Mouse (Mus musculus) CH12.LX (cell line): ENCODE data around the gene Krt28. TPM values are rescaled to one million over a fixed set of nuclear protein-coding genes. Genes with fewer than 3 reads are reported as not detected.

ENCODE experiments used
- DNase-seq: peaks from one replicate; pipeline ENCODE4 v3.0.0-alpha.2; 2013; ENCODE audit errors: extremely low read depth
- H3K27ac ChIP-seq: 2 replicates; pipeline ENCODE4 v1.5.1; 2012; ENCODE audit warnings: low read depth, mild to moderate bottlenecking, control low read depth, moderate library complexity; ENCODE audit not compliant: insufficient read depth
- H3K27me3 ChIP-seq: replicated peaks from 2 replicates; pipeline ENCODE3; 2012; ENCODE audit warnings: inconsistent platforms
- H3K36me3 ChIP-seq, 2 experiments: replicated peaks in 1 of 2; 2 replicates each; pipeline versions ENCODE3 to v1.6.1; 2012; ENCODE audit warnings: inconsistent platforms in 1 of 2, low read length in 1 of 2, mild to moderate bottlenecking in 1 of 2, mixed read lengths in 1 of 2, moderate library complexity in 1 of 2; ENCODE audit not compliant: control insufficient read depth in 1 of 2, insufficient read depth in 1 of 2
- H3K4me1 ChIP-seq, 2 experiments: 2 replicates each; pipeline ENCODE4 v1.6.1; 2012; ENCODE audit warnings: inconsistent platforms in 1 of 2, moderate library complexity in 1 of 2; ENCODE audit not compliant: insufficient read depth in 2 of 2, control insufficient read depth in 1 of 2
- H3K4me2 ChIP-seq: 2 replicates; pipeline ENCODE4 v1.6.1; 2012; ENCODE audit warnings: low read depth, mild to moderate bottlenecking, control low read depth; ENCODE audit not compliant: poor library complexity, insufficient read depth, severe bottlenecking
- H3K4me3 ChIP-seq, 3 experiments: fragments of 150-350 bp in 1 of 3; sonication (generic) in 1 of 3; replicated peaks in 1 of 3; 2 replicates each; pipeline versions ENCODE3 to v1.5.1; 2011 to 2012; ENCODE audit warnings: low read depth in 2 of 3, low read length in 2 of 3, mild to moderate bottlenecking in 2 of 3, moderate library complexity in 2 of 3, control low read depth in 1 of 3, improper control_type of control experiment in 1 of 3, inconsistent platforms in 1 of 3, mixed read lengths in 1 of 3; ENCODE audit not compliant: poor library complexity in 1 of 3
- H3K79me2 ChIP-seq: replicated peaks from 2 replicates; pipeline ENCODE4 v1.6.1; 2012; ENCODE audit warnings: mild to moderate bottlenecking, moderate library complexity; ENCODE audit not compliant: control insufficient read depth, poor library complexity, insufficient read depth, severe bottlenecking; ENCODE audit errors: extremely low read depth
- H3K9ac ChIP-seq: 2 replicates; pipeline ENCODE4 v1.6.1; 2012; ENCODE audit warnings: low read depth, mild to moderate bottlenecking, control low read depth, moderate library complexity; ENCODE audit not compliant: insufficient read depth
- H3K9me3 ChIP-seq: replicated peaks from 2 replicates; pipeline ENCODE3; 2012; ENCODE audit warnings: low read length, inconsistent platforms, mixed read lengths
- BHLHE40 ChIP-seq: IDR thresholded peaks from 2 replicates; pipeline ENCODE4 v1.6.1; 2011; ENCODE audit warnings: mild to moderate bottlenecking, low read depth, low read length, improper control_type of control experiment
- CHD2 ChIP-seq: IDR thresholded peaks from 2 replicates; pipeline ENCODE4 v1.6.1; 2011; ENCODE audit warnings: low read length, improper control_type of control experiment
- CTCF ChIP-seq, 2 experiments: IDR thresholded peaks in 1 of 2; conservative IDR thresholded peaks in 1 of 2; 2 replicates each; pipeline ENCODE4 v1.5.1; 2011 to 2012; ENCODE audit warnings: low read depth in 2 of 2, low read length in 2 of 2, improper control_type of control experiment in 1 of 2, inconsistent platforms in 1 of 2, mild to moderate bottlenecking in 1 of 2, moderate library complexity in 1 of 2
- ELF1 ChIP-seq: IDR thresholded peaks from 2 replicates; pipeline ENCODE4 v1.6.1; 2014; ENCODE audit warnings: low read depth, mild to moderate bottlenecking, inconsistent platforms, low read length, improper control_type of control experiment
- ETS1 ChIP-seq: conservative IDR thresholded peaks from 2 replicates; pipeline ENCODE4 v1.6.1; 2012; ENCODE audit warnings: low read depth, mild to moderate bottlenecking, inconsistent platforms, low read length, improper control_type of control experiment, moderate library complexity
- HCFC1 ChIP-seq: IDR thresholded peaks from 2 replicates; pipeline ENCODE4 v1.6.1; 2012; ENCODE audit warnings: low read depth, mild to moderate bottlenecking, inconsistent platforms, low read length, improper control_type of control experiment
- IRF4 ChIP-seq: IDR thresholded peaks from 2 replicates; pipeline ENCODE4 v1.6.1; 2014; ENCODE audit warnings: low read depth, mild to moderate bottlenecking, inconsistent platforms, low read length, improper control_type of control experiment
- JUND ChIP-seq: conservative IDR thresholded peaks from 2 replicates; pipeline ENCODE4 v1.6.1; 2011; ENCODE audit warnings: low read depth, low read length, improper control_type of control experiment
- MXI1 ChIP-seq: IDR thresholded peaks from 2 replicates; pipeline ENCODE4 v1.6.1; 2011; ENCODE audit warnings: mild to moderate bottlenecking, low read depth, low read length, improper control_type of control experiment
- NELFE ChIP-seq: IDR thresholded peaks from 2 replicates; pipeline ENCODE4 v1.6.1; 2011; ENCODE audit warnings: low read depth, low read length, improper control_type of control experiment
- NRF1 ChIP-seq: IDR thresholded peaks from 2 replicates; pipeline ENCODE4 v1.6.1; 2014; ENCODE audit warnings: low read depth, mild to moderate bottlenecking, inconsistent platforms, low read length, improper control_type of control experiment, moderate library complexity
- RAD21 ChIP-seq: IDR thresholded peaks from 2 replicates; pipeline ENCODE4 v1.6.1; 2011; ENCODE audit warnings: low read depth, mild to moderate bottlenecking, low read length, improper control_type of control experiment, moderate library complexity
- RCOR1 ChIP-seq: conservative IDR thresholded peaks from 2 replicates; pipeline ENCODE4 v1.6.1; 2012; ENCODE audit warnings: low read depth, mild to moderate bottlenecking, inconsistent platforms, low read length, improper control_type of control experiment
- SIN3A ChIP-seq: IDR thresholded peaks from 2 replicates; pipeline ENCODE4 v1.6.1; 2012; ENCODE audit warnings: low read length, improper control_type of control experiment, inconsistent platforms
- SMC3 ChIP-seq: IDR thresholded peaks from 2 replicates; pipeline ENCODE4 v1.6.1; 2011; ENCODE audit warnings: low read depth, low read length, improper control_type of control experiment
- TBP ChIP-seq: conservative IDR thresholded peaks from 2 replicates; pipeline ENCODE4 v1.6.1; 2011; ENCODE audit warnings: low read depth, low read length, improper control_type of control experiment
- TCF12 ChIP-seq: IDR thresholded peaks from 2 replicates; pipeline ENCODE4 v1.6.1; 2014; ENCODE audit warnings: low read depth, mild to moderate bottlenecking, inconsistent platforms, low read length, improper control_type of control experiment
- USF2 ChIP-seq: conservative IDR thresholded peaks from 2 replicates; pipeline ENCODE4 v1.6.1; 2011; ENCODE audit warnings: low read depth, low read length, improper control_type of control experiment
- ZC3H11A ChIP-seq: IDR thresholded peaks from 2 replicates; pipeline ENCODE4 v1.6.1; 2012; ENCODE audit warnings: low read depth, mild to moderate bottlenecking, inconsistent platforms, low read length, improper control_type of control experiment
- ZNF384 ChIP-seq: IDR thresholded peaks from 2 replicates; pipeline ENCODE4 v1.6.1; 2012; ENCODE audit warnings: low read depth, low read length, improper control_type of control experiment, inconsistent platforms
- dilution Hi-C: fragments of 300-500 bp; cut with MboI; formaldehyde crosslinking; loops from 2 replicates; pipeline ENCODE4 v1.14.3; 2020; ENCODE audit warnings: low sequenced_read_pairs; ENCODE audit not compliant: extremely low pct_unique_long_range_greater_than_20kb, extremely low pct_ligation_motif_present
- in situ Hi-C: fragments of 300-500 bp; cut with MboI; formaldehyde crosslinking; loops from 3 replicates; pipeline ENCODE4 v1.14.3; 2019; ENCODE audit warnings: low sequenced_read_pairs, low pct_ligation_motif_present, low pct_unique_long_range_greater_than_20kb, mixed read lengths
- polyA plus RNA-seq: library from polyadenylated mRNA; unstranded; fragments of >175 nt; gene quantifications from 2 replicates; pipeline ENCODE4 v1.2.1, GENCODE M21; 2012; ENCODE audit warnings: low read depth; ENCODE audit not compliant: insufficient read length
- total RNA-seq, 2 experiments: library from RNA; depleted of rRNA; stranded (reverse); fragments of 300-350 nt in 1 of 2; fragments of >200 nt in 1 of 2; gene quantifications; 2 replicates each; pipeline ENCODE4 v1.2.3; 2012 to 2014

The Krt28 gene
- total and polyA plus RNA-seq, 3 experiments: 0.13 to 0.14 TPM; not detected in 1

GRCm38 (mm10) chr11:99366791-99367190 lies 7.9 kb downstream of the Krt28 start:
- in situ Hi-C loops (no loop called here), dilution Hi-C loops (no loop called here)
- H3K27ac ChIP-seq: no peak overlapping the region
- H3K79me2 ChIP-seq: no peaks in the 10 kb centered on the region
- H3K9ac ChIP-seq: no peak overlapping the region
- peaks cover 26 to 29% of the 10 kb centered on the region in 2 experiments for H3K4me1 ChIP-seq
- no peaks in the 10 kb centered on the region for H3K36me3 ChIP-seq
- peak; percentile 26; the same call in 1 of the 2 replicates for TF ChIP-seq SMC3
- peak in 1 of 2 experiments; percentile 61; a peak in 2 of 4 replicates for TF ChIP-seq CTCF (conservative IDR thresholded peaks at IDR 0.05 in 1 of 2, IDR thresholded peaks at IDR 0.05 in 1 of 2; ENCODE audit: low read depth in 2 of 2, low read length in 2 of 2)
- no peak for TF ChIP-seq ZC3H11A
- TF ChIP-seq TCF12: no peak
- 0 out of 2 replicates have a peak overlapping the region, but pooled peaks have one; percentile 4 for H3K4me2 ChIP-seq
- no peak overlapping the region for H3K4me3 ChIP-seq
- no peaks in the 10 kb centered on the region for H3K9me3 ChIP-seq
- DNase-seq: peak; percentile 61
- H3K27me3 ChIP-seq: peaks cover 53% of the 10 kb centered on the region

DNA sequence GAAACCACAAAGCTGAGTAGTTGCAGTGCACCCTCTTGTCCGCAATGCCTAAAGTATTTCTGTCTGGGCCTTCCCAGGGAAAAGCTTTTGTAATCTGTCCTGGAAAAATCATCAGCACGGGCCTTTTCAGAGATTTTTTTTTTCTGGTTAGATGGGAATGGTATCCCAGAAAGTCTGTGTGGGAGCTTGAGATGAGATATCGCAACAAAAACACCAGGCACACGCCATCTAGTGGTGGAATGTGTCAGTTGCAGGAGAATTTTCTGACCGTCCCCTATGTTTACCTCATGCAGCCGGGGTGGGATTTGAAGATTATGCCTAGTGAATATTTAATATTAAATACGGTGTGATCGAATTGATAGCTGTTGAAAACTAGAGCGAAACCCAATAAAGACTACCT lies 10.3 kb downstream of the Krt28 start:
- dilution Hi-C loops: no loop called here
- Histone ChIP-seq H3K4me2 (peak overlapping the region; percentile 71), H3K36me3 (no peaks in the 10 kb centered on the region), H3K27me3 (peaks cover 70% of the 10 kb centered on the region), H3K79me2 (no peaks in the 10 kb centered on the region), H3K27ac (no peak overlapping the region), H3K4me3 (no peak overlapping the region), H3K9ac (peak overlapping the region; percentile 44), H3K9me3 (no peaks in the 10 kb centered on the region), H3K4me1 (peaks cover 13 to 14% of the 10 kb centered on the region in 2 experiments)
- DNase-seq: peak; percentile 70
- in situ Hi-C loops: no loop called here
- 0 out of 2 replicates have a peak, but pooled peaks have one; percentile 21 for TF ChIP-seq JUND
- TF ChIP-seq ELF1: peak; percentile 50
- TF ChIP-seq ZNF384: peak; percentile 67
- peak; percentile 77 for TF ChIP-seq SMC3
- TF ChIP-seq ETS1: no peak
- TF ChIP-seq RAD21: peak; percentile 49
- TF ChIP-seq TBP: no peak
- no peak for TF ChIP-seq USF2
- TF ChIP-seq CTCF (conservative IDR thresholded peaks at IDR 0.05 in 1 of 2, IDR thresholded peaks at IDR 0.05 in 1 of 2; ENCODE audit: low read depth in 2 of 2, low read length in 2 of 2): peak; percentile 95 to 96
- peak; percentile 28; the same call in 1 of the 2 replicates for TF ChIP-seq IRF4
- TF ChIP-seq BHLHE40: no peak

GRCm38 (mm10) chr11:99361423-99361822 lies 13.3 kb downstream of the Krt28 start:
- no peak overlapping the region for H3K27ac ChIP-seq
- H3K27me3 ChIP-seq: peaks cover 71% of the 10 kb centered on the region
- H3K4me3 ChIP-seq: no peak overlapping the region
- no peak overlapping the region for H3K4me2 ChIP-seq
- H3K36me3 ChIP-seq: no peaks in the 10 kb centered on the region
- no peaks in the 10 kb centered on the region for H3K79me2 ChIP-seq
- no peak for DNase-seq
- no peak overlapping the region for H3K9ac ChIP-seq
- no peaks in the 10 kb centered on the region for H3K9me3 ChIP-seq
- dilution Hi-C loops: no loop called here
- peaks cover 5 to 7% of the 10 kb centered on the region in 2 experiments for H3K4me1 ChIP-seq
- in situ Hi-C loops: no loop called here
- no peak for TF ChIP-seq RCOR1
- TF ChIP-seq HCFC1: no peak
- TF ChIP-seq SMC3: no peak
- TF ChIP-seq NRF1: no peak
- no peak for TF ChIP-seq IRF4
- no peak for TF ChIP-seq CHD2
- no peak for TF ChIP-seq ZC3H11A
- no peak for TF ChIP-seq SIN3A
- TF ChIP-seq ELF1: no peak
- no peak for TF ChIP-seq MXI1
- no peak for TF ChIP-seq NELFE
- no peak for TF ChIP-seq TCF12
